Mouse (Mus musculus) midbrain, embryonic 13.5 days (tissue): ENCODE measurements around the gene Pex26. TPM values are rescaled to one million over a fixed set of nuclear protein-coding genes. Genes with fewer than 3 reads are reported as not detected.

Experiments used
- ATAC-seq: fragments of 200-750 bp; cut with Nextera tagmentation; 2 replicates; pipeline ENCODE4 v1.8.0; 2017; ENCODE audit warnings: mild to moderate bottlenecking, moderate TSS enrichment, moderate library complexity
- H3K27ac ChIP-seq: fragments of 300-500 bp; sonication (generic); 2 replicates; pipeline ENCODE4 v1.5.1; 2015; ENCODE audit warnings: inconsistent platforms, mild to moderate bottlenecking, moderate library complexity
- H3K27me3 ChIP-seq: fragments of 300-500 bp; sonication (generic); 2 replicates; pipeline ENCODE4 v1.6.1; 2015; ENCODE audit warnings: mild to moderate bottlenecking, inconsistent platforms
- H3K36me3 ChIP-seq: fragments of 300-500 bp; sonication (generic); 2 replicates; pipeline ENCODE4 v1.6.1; 2015; ENCODE audit warnings: mild to moderate bottlenecking, inconsistent platforms
- H3K4me1 ChIP-seq: fragments of 300-500 bp; sonication (generic); replicated peaks from 2 replicates; pipeline ENCODE4 v1.6.1; 2015; ENCODE audit warnings: inconsistent platforms
- H3K4me2 ChIP-seq: fragments of 300-500 bp; sonication (generic); replicated peaks from 2 replicates; pipeline ENCODE4 v1.6.1; 2015; ENCODE audit warnings: moderate library complexity, mild to moderate bottlenecking, inconsistent platforms
- H3K4me3 ChIP-seq: fragments of 300-500 bp; sonication (generic); replicated peaks from 2 replicates; pipeline ENCODE4 v1.5.1; 2015; ENCODE audit warnings: mild to moderate bottlenecking, inconsistent platforms
- H3K9ac ChIP-seq: fragments of 300-500 bp; sonication (generic); replicated peaks from 2 replicates; pipeline ENCODE4 v1.6.1; 2015; ENCODE audit warnings: mild to moderate bottlenecking, inconsistent platforms
- H3K9me3 ChIP-seq: fragments of 300-500 bp; sonication (generic); 2 replicates; pipeline ENCODE4 v1.6.1; 2016; ENCODE audit warnings: mild to moderate bottlenecking, inconsistent platforms
- WGBS: fragments of 180-500 bp; shearing (Covaris S2); methylation state at CpG from one replicate; pipeline ENCODE4 v1.1.7; 2015; 5-methylcytosine and 5-hydroxymethylcytosine counted together
- polyA plus RNA-seq: library from polyadenylated mRNA; unstranded; fragments of >200 nt; fragmentation: Nextera tagmentation; extraction: Ambion mirVana; gene quantifications from 2 replicates; pipeline ENCODE4 v1.2.1, GENCODE M21; 2015

The Pex26 gene
- polyA plus RNA-seq, 1 experiment from 2014 or later = 14.5 TPM

DNA sequence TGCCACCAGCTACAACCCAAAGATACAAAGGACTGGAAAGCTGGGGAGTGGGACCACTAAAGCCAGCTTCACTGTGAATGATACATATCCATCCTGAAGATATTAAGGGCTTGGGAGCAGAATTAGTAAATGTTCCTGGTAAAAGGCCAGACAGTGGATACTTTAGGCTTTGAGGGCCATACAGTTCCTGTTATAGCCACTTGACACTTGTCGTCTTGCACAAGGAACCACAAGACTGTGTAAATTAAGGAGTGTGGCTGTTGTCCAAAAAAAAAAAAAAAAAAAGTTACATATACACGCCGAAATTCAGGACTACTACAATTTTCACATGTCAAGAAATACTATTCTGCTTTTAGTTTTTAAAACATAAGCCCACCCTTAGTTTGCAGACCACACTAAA is 35.1 kb upstream of the Pex26 start:
- no peak overlapping the region for H3K4me3 ChIP-seq
- H3K4me1 ChIP-seq = peaks cover 18% of the 10 kb centered on the region
- H3K4me2 ChIP-seq = no peak overlapping the region
- WGBS = 57% methylated on average over 3 of the region's 3 CpGs
- no peaks in the 10 kb centered on the region for H3K27me3 ChIP-seq
- H3K9me3 ChIP-seq = no peaks in the 10 kb centered on the region
- no peaks in the 10 kb centered on the region for H3K36me3 ChIP-seq
- no peak overlapping the region for H3K27ac ChIP-seq
- no peak overlapping the region for H3K9ac ChIP-seq
- ATAC-seq = no peak

DNA sequence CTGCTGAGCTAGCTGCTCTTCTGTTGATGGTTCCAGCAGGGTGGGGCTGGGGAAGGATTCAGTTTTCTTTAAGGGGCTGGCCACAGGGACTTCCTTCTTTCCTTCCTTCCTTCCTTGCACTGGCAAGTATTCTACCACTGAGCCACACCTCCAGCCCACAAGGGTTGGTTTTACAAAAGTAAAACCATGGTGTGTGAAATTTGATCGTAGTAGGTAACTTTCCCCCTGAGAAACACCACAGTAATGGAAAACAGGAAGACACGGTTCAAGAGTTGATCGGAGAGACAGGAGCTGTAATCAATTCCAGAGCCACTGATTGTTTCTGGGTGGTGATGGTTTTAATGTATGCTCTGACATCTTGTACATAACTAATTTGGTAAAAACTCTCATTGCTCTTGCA is 34.0 kb upstream of the Pex26 start:
- 84% methylated on average over 3 of the region's 3 CpGs for WGBS

DNA sequence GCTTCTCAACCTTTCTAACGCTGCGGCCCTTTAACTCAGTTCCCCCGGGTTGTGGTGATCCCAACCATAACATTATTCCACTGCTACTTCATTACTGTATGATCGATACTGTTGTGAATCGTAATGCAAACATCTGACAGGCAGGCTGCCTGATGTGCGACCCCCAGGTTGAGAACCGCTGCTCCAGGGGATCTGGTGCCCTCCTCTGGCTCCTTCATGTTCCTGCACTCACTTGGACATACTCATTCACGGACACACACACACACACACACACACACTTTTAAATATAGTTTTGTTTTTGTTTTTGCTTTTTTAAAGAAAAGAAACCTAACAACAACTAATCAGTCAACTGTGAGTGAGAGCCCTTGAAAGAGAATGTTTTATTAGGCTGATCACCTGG is 33.3 kb upstream of the Pex26 start:
- WGBS = 95% methylated on average over 8 of the region's 8 CpGs
- Histone ChIP-seq H3K9ac (no peak overlapping the region), H3K4me1 (peaks cover 14% of the 10 kb centered on the region), H3K9me3 (no peaks in the 10 kb centered on the region), H3K27me3 (no peaks in the 10 kb centered on the region), H3K27ac (no peak overlapping the region), H3K36me3 (no peaks in the 10 kb centered on the region), H3K4me2 (no peak overlapping the region), H3K4me3 (no peak overlapping the region)
- ATAC-seq = no peak

More for the DNA sequence above, 34.0 kb upstream of the Pex26 start:
- Histone ChIP-seq H3K36me3 (no peaks in the 10 kb centered on the region), H3K4me3 (no peak overlapping the region), H3K4me2 (no peak overlapping the region), H3K9me3 (no peaks in the 10 kb centered on the region), H3K9ac (no peak overlapping the region), H3K27ac (no peak overlapping the region), H3K4me1 (peaks cover 18% of the 10 kb centered on the region), H3K27me3 (no peaks in the 10 kb centered on the region)
- ATAC-seq = no peak

- 59% methylated on average over 6 of the region's 6 CpGs for WGBS
- no peaks in the 10 kb centered on the region for H3K36me3 ChIP-seq
- peak; percentile 43; the same call in 1 of the 2 replicates for ATAC-seq
- no peak overlapping the region for H3K9ac ChIP-seq
- no peaks in the 10 kb centered on the region for H3K9me3 ChIP-seq
- no peak overlapping the region for H3K4me2 ChIP-seq
- no peak overlapping the region for H3K4me3 ChIP-seq
- no peak overlapping the region for H3K27ac ChIP-seq
- H3K4me1 ChIP-seq = 0 out of 2 replicates have a peak, but pooled peaks cover 3% of the 10 kb centered on the region
- H3K27me3 ChIP-seq = no peaks in the 10 kb centered on the region
Measured at GRCm38 (mm10) chr6:121151732-121152131, 31.7 kb upstream of the Pex26 start.

- 83% methylated on average over 8 of the region's 8 CpGs for whole genome bisulfite sequencing
- H3K36me3 ChIP-seq = no peaks in the 10 kb centered on the region
- no peak for ATAC-seq
- H3K27me3 ChIP-seq = no peaks in the 10 kb centered on the region
- no peaks in the 10 kb centered on the region for H3K9me3 ChIP-seq
- H3K4me3 ChIP-seq = no peak overlapping the region
- H3K9ac ChIP-seq = no peak overlapping the region
- H3K4me1 ChIP-seq = 0 out of 2 replicates have a peak, but pooled peaks cover 3% of the 10 kb centered on the region
- H3K27ac ChIP-seq = no peak overlapping the region
- H3K4me2 ChIP-seq = no peak overlapping the region
Measured at GRCm38 (mm10) chr6:121153177-121153576, 30.3 kb upstream of the Pex26 start.

- no peak for ATAC-seq
- H3K9ac ChIP-seq = no peak overlapping the region
- WGBS = 92% methylated on average over 16 of the region's 16 CpGs
- no peak overlapping the region for H3K4me2 ChIP-seq
- H3K9me3 ChIP-seq = no peaks in the 10 kb centered on the region
- H3K4me3 ChIP-seq = no peak overlapping the region
- H3K4me1 ChIP-seq = 0 out of 2 replicates have a peak, but pooled peaks cover 3% of the 10 kb centered on the region
- no peak overlapping the region for H3K27ac ChIP-seq
- no peaks in the 10 kb centered on the region for H3K27me3 ChIP-seq
- no peaks in the 10 kb centered on the region for H3K36me3 ChIP-seq
Measured at GRCm38 (mm10) chr6:121154451-121155300, 28.8 kb upstream of the Pex26 start.

GRCm38 (mm10) chr6:121156030-121156429 is 27.4 kb upstream of the Pex26 start:
- ATAC-seq = no peak
- WGBS = 90% methylated on average over 2 of the region's 2 CpGs
- no peaks in the 10 kb centered on the region for H3K27me3 ChIP-seq
- H3K27ac ChIP-seq = no peak overlapping the region
- H3K4me1 ChIP-seq = 0 out of 2 replicates have a peak, but pooled peaks cover 3% of the 10 kb centered on the region
- no peak overlapping the region for H3K4me3 ChIP-seq
- no peaks in the 10 kb centered on the region for H3K9me3 ChIP-seq
- no peaks in the 10 kb centered on the region for H3K36me3 ChIP-seq
- H3K9ac ChIP-seq = no peak overlapping the region
- H3K4me2 ChIP-seq = no peak overlapping the region

GRCm38 (mm10) chr6:121159616-121160015 is 23.9 kb upstream of the Pex26 start:
- 96% methylated on average over 5 of the region's 5 CpGs for WGBS

DNA sequence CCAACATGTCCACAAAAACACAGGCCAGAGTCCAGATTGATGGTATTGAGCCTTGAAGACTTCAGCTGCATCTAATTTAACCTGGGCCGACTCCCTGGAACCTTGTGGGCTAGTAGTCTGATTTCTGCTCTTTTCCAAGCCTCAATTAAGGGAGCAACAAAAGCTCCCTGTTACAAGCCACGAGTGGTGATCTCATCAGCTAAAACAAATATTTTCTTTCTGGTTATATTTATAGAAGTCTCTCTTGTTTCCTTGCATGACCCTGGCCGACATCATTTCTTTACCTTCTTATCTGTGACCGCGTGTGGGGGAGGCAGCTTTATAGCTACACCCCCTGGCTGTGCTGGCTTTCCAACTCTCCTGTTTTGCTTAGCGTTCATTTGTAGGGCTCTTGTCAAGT is 23.3 kb upstream of the Pex26 start:
- Histone ChIP-seq H3K27me3 (no peaks in the 10 kb centered on the region), H3K9ac (no peak overlapping the region), H3K4me1 (no peaks in the 10 kb centered on the region), H3K4me2 (no peak overlapping the region), H3K36me3 (no peaks in the 10 kb centered on the region), H3K27ac (no peak overlapping the region), H3K4me3 (no peak overlapping the region), H3K9me3 (no peaks in the 10 kb centered on the region)
- ATAC-seq = no peak
- WGBS = 84% methylated on average over 6 of the region's 6 CpGs

More at GRCm38 (mm10) chr6:121159616-121160015, 23.9 kb upstream of the Pex26 start:
- no peak overlapping the region for H3K9ac ChIP-seq
- no peak for ATAC-seq
- H3K4me2 ChIP-seq = no peak overlapping the region
- H3K27ac ChIP-seq = no peak overlapping the region
- no peaks in the 10 kb centered on the region for H3K4me1 ChIP-seq
- no peaks in the 10 kb centered on the region for H3K9me3 ChIP-seq
- H3K36me3 ChIP-seq = no peaks in the 10 kb centered on the region
- no peaks in the 10 kb centered on the region for H3K27me3 ChIP-seq
- no peak overlapping the region for H3K4me3 ChIP-seq

GRCm38 (mm10) chr6:121162616-121163015 is 20.9 kb upstream of the Pex26 start:
- no peaks in the 10 kb centered on the region for H3K36me3 ChIP-seq
- no peak overlapping the region for H3K9ac ChIP-seq
- WGBS = 94% methylated on average over 12 of the region's 12 CpGs
- no peaks in the 10 kb centered on the region for H3K27me3 ChIP-seq
- H3K27ac ChIP-seq = no peak overlapping the region
- H3K4me1 ChIP-seq = peaks cover 9% of the 10 kb centered on the region
- no peak overlapping the region for H3K4me2 ChIP-seq
- no peak for ATAC-seq
- H3K9me3 ChIP-seq = no peaks in the 10 kb centered on the region
- H3K4me3 ChIP-seq = no peak overlapping the region

DNA sequence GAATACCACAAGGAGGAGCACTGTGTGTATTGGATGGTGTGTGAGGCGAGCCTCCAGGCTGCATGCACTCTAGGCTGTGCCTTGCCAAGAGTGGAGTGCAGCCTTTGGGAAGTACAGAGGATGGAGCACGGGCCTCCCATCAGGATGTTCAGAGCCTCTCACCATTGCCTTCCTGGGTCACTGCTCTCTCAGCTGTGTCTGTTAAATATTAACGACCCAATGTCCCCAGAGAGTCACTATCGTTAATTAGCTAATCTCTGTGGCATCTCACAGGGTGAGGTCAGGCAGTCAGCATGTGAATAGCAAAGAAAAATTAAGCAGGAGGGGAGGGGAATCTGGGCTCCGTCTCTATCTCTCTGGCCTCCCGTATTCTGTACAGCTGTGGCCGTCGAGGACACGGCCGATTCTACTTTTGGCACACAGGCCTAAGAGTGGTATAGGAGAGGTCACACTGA is 17.3 kb upstream of the Pex26 start:
- no peak overlapping the region for H3K4me2 ChIP-seq
- H3K9ac ChIP-seq = no peak overlapping the region
- no peak overlapping the region for H3K4me3 ChIP-seq
- peaks cover 9% of the 10 kb centered on the region for H3K4me1 ChIP-seq
- peak; percentile 78 for ATAC-seq
- no peak overlapping the region for H3K27ac ChIP-seq
- H3K36me3 ChIP-seq = no peaks in the 10 kb centered on the region
- no peaks in the 10 kb centered on the region for H3K9me3 ChIP-seq
- no peaks in the 10 kb centered on the region for H3K27me3 ChIP-seq
- 34% methylated on average over 10 of the region's 10 CpGs for WGBS

DNA sequence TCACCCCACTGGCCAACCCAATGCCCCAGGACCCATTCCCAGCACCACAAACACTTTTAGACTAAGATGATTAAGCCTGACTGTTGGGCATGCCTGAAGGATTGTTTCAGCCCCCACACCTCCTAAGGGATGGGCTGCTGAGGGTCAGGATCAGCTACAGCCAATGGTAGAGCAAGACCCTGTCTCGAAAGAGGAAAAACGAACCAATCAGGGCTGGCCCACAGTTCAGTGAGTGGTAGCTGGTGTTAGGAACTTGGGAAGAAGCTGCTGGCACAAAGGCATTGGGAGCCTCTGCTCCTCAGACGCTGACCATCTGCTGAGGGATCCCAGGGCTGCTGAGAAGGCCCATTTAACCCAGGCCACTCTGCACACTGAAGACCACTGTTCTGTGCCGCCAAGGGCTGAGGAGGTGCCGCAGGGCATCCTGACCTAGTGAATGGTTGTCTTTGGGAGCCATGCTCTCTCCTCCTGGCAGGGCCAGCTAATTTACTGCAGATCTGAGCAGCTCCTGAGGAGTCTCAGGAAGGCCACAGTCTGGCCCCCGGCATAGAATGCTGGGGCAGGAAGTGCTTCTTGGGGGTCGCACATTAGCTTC is 16.0 kb upstream of the Pex26 start:
- ATAC-seq = no peak
- Histone ChIP-seq H3K4me2 (no peak overlapping the region), H3K36me3 (no peaks in the 10 kb centered on the region), H3K27ac (no peak overlapping the region), H3K4me3 (no peak overlapping the region), H3K9me3 (no peaks in the 10 kb centered on the region), H3K27me3 (no peaks in the 10 kb centered on the region), H3K9ac (no peak overlapping the region), H3K4me1 (peaks cover 9% of the 10 kb centered on the region)
- 76% methylated on average over 7 of the region's 7 CpGs for WGBS
